ENCODE assay signal across 10 mouse cellular contexts in genomic region chr4:41715596-41715995, GRCm38 (mm10). TPM values are rescaled to one million over a fixed set of nuclear protein-coding genes. Genes with fewer than 3 reads are reported as not detected.
DNase-seq lines count a peak whose midpoint lies in the region; ATAC-seq and TF ChIP-seq lines count a peak whose summit lies in the region.
"Had no signal": no experiment of that assay in that cellular context is flagged by ENCODE, and none has a peak within 500 bp of the region (broad histone marks: within the 10 kb centered on the region; RNA-seq: fewer than 3 reads in every experiment).

No protein-coding gene starts in this region.

- peaks cover 10% of the 10 kb centered on the region for H3K4me1 ChIP-seq in lung, embryonic 14.5 days (ENCODE audit: insufficient read depth)
- peaks cover 5% of the 10 kb centered on the region; the same call in 1 of the 2 replicates for H3K4me1 ChIP-seq in lung, adult 2 months (ENCODE audit: control insufficient read depth, insufficient read depth, low read length)

- ATAC-seq in lung, embryonic 14.5 days (ENCODE audit: insufficient read depth): no peak
- ATAC-seq in erythroid progenitor cell, adult 5-6 weeks (replicated peaks; ENCODE audit: low FRiP score, poor library complexity, severe bottlenecking): no peak

- peak; percentile 61 for TF ChIP-seq CTCF in lung, embryonic 14.5 days (IDR thresholded peaks at IDR 0.05; ENCODE audit: low read depth)
- no peak for TF ChIP-seq CTCF in lung, adult 2 months (IDR thresholded peaks at IDR 0.05; ENCODE audit: insufficient read depth, low read length)

- H3K9me3 ChIP-seq in lung, embryonic 14.5 days (ENCODE audit: low read depth, low read length): no peaks in the 10 kb centered on the region
- H3K9me3 ChIP-seq: limb, embryonic 15.5 days had no signal

- H3K4me3 ChIP-seq in lung, embryonic 14.5 days (ENCODE audit: low read depth, low read length): no peak overlapping the region
- H3K4me3 ChIP-seq in lung, adult 2 months (replicated peaks; ENCODE audit: extremely low read depth, low read depth, low read length): no peak overlapping the region
- H3K4me3 ChIP-seq: limb, embryonic 15.5 days had no signal

- H3K36me3 ChIP-seq in lung, embryonic 14.5 days (ENCODE audit: insufficient read depth): peaks cover 55% of the 10 kb centered on the region

- no peak overlapping the region for H3K4me2 ChIP-seq in lung, embryonic 14.5 days
- H3K4me2 ChIP-seq: limb, embryonic 15.5 days had no signal

- 84% methylated on average over 5 of the region's 5 CpGs for WGBS in lung, embryonic 14.5 days
- 87% methylated on average over 5 of the region's 5 CpGs for WGBS in lung, adult 2 months

- DNase-seq in embryo, embryonic 10.5 days (ENCODE audit: low spot score): peak; percentile 47
- DNase-seq in embryo, embryonic 9.5 days (ENCODE audit: extremely low spot score): no peak
- DNase-seq in lung, embryonic 14.5 days: peak; percentile 62
- no peak for DNase-seq in lung, adult 2 months
- DNase-seq in T-cell, adult 2 months (ENCODE audit: low spot score): peak; percentile 49
- DNase-seq in natural killer cell, adult 2 months (ENCODE audit: low spot score in 2 of 2): peak; percentile 36 to 43
- no peak for DNase-seq in frontal cortex, postnatal 25 days (ENCODE audit: low spot score in 2 of 2)
- DNase-seq: gastrocnemius, postnatal 36 days had no signal

- H3K27me3 ChIP-seq in lung, embryonic 14.5 days (ENCODE audit: insufficient read depth, low read length): no peaks in the 10 kb centered on the region
- H3K27me3 ChIP-seq: limb, embryonic 15.5 days had no signal

- H3K9ac ChIP-seq in lung, embryonic 14.5 days: no peak overlapping the region
- H3K9ac ChIP-seq: limb, embryonic 15.5 days had no signal

- H3K27ac ChIP-seq in lung, embryonic 14.5 days (ENCODE audit: low read depth): no peak overlapping the region
- H3K27ac ChIP-seq: limb, embryonic 15.5 days had no signal

- no peak for TF ChIP-seq POLR2A in lung, adult 2 months (IDR thresholded peaks at IDR 0.05; ENCODE audit: borderline replicate concordance, extremely low read depth, low read depth, low read length)

RNA-seq across cellular contexts. Expression of gene Rpp25l, which starts 2.3 kb away (rescaled TPM):
- polyA plus RNA-seq in lung, embryonic 14.5 days (2014; fragmentation: Nextera tagmentation; extraction: Ambion mirVana): 87.1 and 90.3 TPM in 2 replicates
- 42.8 and 44.3 TPM in 2 replicates for polyA plus RNA-seq in lung, adult 2 months (2012; rRNA removed)
- total RNA-seq in erythroid progenitor cell, adult 5-6 weeks (2015; ENCODE audit: low replicate concordance): 2.9 and 9.7 TPM in 2 replicates
- 5.0 and 22.6 TPM in 2 replicates for total RNA-seq in erythroid progenitor cell, adult 5-6 weeks (2017; ENCODE audit: low replicate concordance)

RNA-seq across cellular contexts. Expression of gene Dctn3, which starts 7.4 kb away (rescaled TPM):
- 103 and 106 TPM in 2 replicates for polyA plus RNA-seq in lung, embryonic 14.5 days (2014; fragmentation: Nextera tagmentation; extraction: Ambion mirVana)
- polyA plus RNA-seq in lung, adult 2 months (2012; rRNA removed): 44.3 and 45.0 TPM in 2 replicates
- 16.8 and 51.2 TPM in 2 replicates for total RNA-seq in erythroid progenitor cell, adult 5-6 weeks (2015; ENCODE audit: low replicate concordance)
- 18.4 and 33.0 TPM in 2 replicates for total RNA-seq in erythroid progenitor cell, adult 5-6 weeks (2017; ENCODE audit: low replicate concordance)

RNA-seq across cellular contexts. Expression of gene Arid3c, which starts 15.3 kb away (rescaled TPM):
- polyA plus RNA-seq in lung, embryonic 14.5 days (2014; fragmentation: Nextera tagmentation; extraction: Ambion mirVana): not detected in 2 replicates
- not detected in 2 replicates for polyA plus RNA-seq in lung, adult 2 months (2012; rRNA removed)
- not detected in 2 replicates for total RNA-seq in erythroid progenitor cell, adult 5-6 weeks (2015; ENCODE audit: low replicate concordance)
- total RNA-seq in erythroid progenitor cell, adult 5-6 weeks (2017; ENCODE audit: low replicate concordance): not detected in 2 replicates
- total RNA-seq: gastrocnemius, postnatal 36 days had no signal
- polyA plus RNA-seq: limb, embryonic 15.5 days had no signal

RNA-seq across cellular contexts. Expression of gene Il11ra1, which starts 15.8 kb away (rescaled TPM):
- polyA plus RNA-seq in lung, embryonic 14.5 days (2014; fragmentation: Nextera tagmentation; extraction: Ambion mirVana): 111 and 129 TPM in 2 replicates
- 107 and 109 TPM in 2 replicates for polyA plus RNA-seq in lung, adult 2 months (2012; rRNA removed)
- total RNA-seq in erythroid progenitor cell, adult 5-6 weeks (2015; ENCODE audit: low replicate concordance): 6.5 and 28.5 TPM in 2 replicates
- total RNA-seq in erythroid progenitor cell, adult 5-6 weeks (2017; ENCODE audit: low replicate concordance): 7.2 TPM in 1 of 2 replicates, not detected in the other

RNA-seq across cellular contexts. Expression of gene Cntfr, which starts 18.7 kb away (rescaled TPM):
- 8.2 and 9.6 TPM in 2 replicates for polyA plus RNA-seq in lung, embryonic 14.5 days (2014; fragmentation: Nextera tagmentation; extraction: Ambion mirVana)
- polyA plus RNA-seq in lung, adult 2 months (2012; rRNA removed): 10.5 and 14.0 TPM in 2 replicates
- not detected in 2 replicates for total RNA-seq in erythroid progenitor cell, adult 5-6 weeks (2015; ENCODE audit: low replicate concordance)
- not detected in 2 replicates for total RNA-seq in erythroid progenitor cell, adult 5-6 weeks (2017; ENCODE audit: low replicate concordance)

Comparison
In these comparisons a context has a peak if more than half of its experiments do, and no peak if none do; other contexts are left out.
1. DNase-seq: peak in embryo, embryonic 10.5 days (single experiment), lung, embryonic 14.5 days (single experiment), T-cell, adult 2 months (single experiment) and natural killer cell, adult 2 months (2 of 2); none in embryo, embryonic 9.5 days (single experiment), lung, adult 2 months (single experiment) and frontal cortex, postnatal 25 days (0 of 2).